Mouse (Mus musculus) lung, postnatal 0 days (tissue): ENCODE results near the gene Rngtt.
A peak's percentile ranks its signal among the peaks of the same experiment; 100 is the strongest.

Experiments
- CTCF ChIP-seq: IDR thresholded peaks from 2 replicates; pipeline ENCODE4 v1.5.1; 2016; ENCODE audit warnings: antibody characterized with exemption, mild to moderate bottlenecking
- EP300 ChIP-seq: IDR thresholded peaks from 2 replicates; pipeline ENCODE4 v1.6.1; 2016; ENCODE audit warnings: antibody characterized with exemption, mild to moderate bottlenecking, control low read depth

GRCm38 (mm10) chr4:33396222-33397176 is 86.4 kb downstream of the Rngtt start:
- TF ChIP-seq CTCF (peak; percentile 97), EP300 (no peak)
